Mouse (Mus musculus): ENCODE data around the gene Chst14.

The Chst14 gene

GRCm38 (mm10) chr2:118961546-118961945, 35.2 kb downstream of the Chst14 start:
- in situ Hi-C loops (cut with MboI; ENCODE audit: low sequenced_read_pairs) = no loop called here

GRCm38 (mm10) chr2:118963007-118963675, 36.8 kb downstream of the Chst14 start:
- in situ Hi-C loops (cut with MboI; ENCODE audit: low sequenced_read_pairs) = no loop called here

GRCm38 (mm10) chr2:118963676-118964012, 37.3 kb downstream of the Chst14 start:
- in situ Hi-C loops (cut with MboI; ENCODE audit: low sequenced_read_pairs) = no loop called here

GRCm38 (mm10) chr2:118969585-118970147, 43.4 kb downstream of the Chst14 start:
- in situ Hi-C loops (cut with MboI; ENCODE audit: low sequenced_read_pairs) = loop anchor here (10.0 kb wide), 1 partner anchor 205 kb away; the partner anchor contains the start of gene Ccdc9b

- in situ Hi-C loops (cut with MboI; ENCODE audit: low sequenced_read_pairs) = loop anchor here (10.0 kb wide), 1 partner anchor 207 kb away; the partner anchor contains the start of gene Ccdc9b
Observed at GRCm38 (mm10) chr2:118972048-118972447, 45.8 kb downstream of the Chst14 start.

- in situ Hi-C loops (cut with MboI; ENCODE audit: low sequenced_read_pairs) = loop anchor here (10.0 kb wide), 1 partner anchor 208 kb away; the partner anchor contains the start of gene Ccdc9b
Observed at GRCm38 (mm10) chr2:118972687-118973376, 46.5 kb downstream of the Chst14 start.

- in situ Hi-C loops (cut with MboI; ENCODE audit: low sequenced_read_pairs) = loop anchor here (10.0 to 25.0 kb wide), 2 partner anchors 211 to 339 kb away; partner anchors contain the start of gene Ccdc9b
Observed at GRCm38 (mm10) chr2:118975855-118976254, 49.6 kb downstream of the Chst14 start.

- in situ Hi-C loops (cut with MboI; ENCODE audit: low sequenced_read_pairs) = loop anchor here (10.0 to 25.0 kb wide), 2 partner anchors 212 to 339 kb away; partner anchors contain the start of gene Ccdc9b
Observed at GRCm38 (mm10) chr2:118976282-118976929, 50.1 kb downstream of the Chst14 start.

- in situ Hi-C loops (cut with MboI; ENCODE audit: low sequenced_read_pairs) = loop anchor here (10.0 to 25.0 kb wide), 2 partner anchors 212 to 340 kb away; partner anchors contain the start of gene Ccdc9b
Observed at GRCm38 (mm10) chr2:118976941-118977340, 50.6 kb downstream of the Chst14 start.

GRCm38 (mm10) chr2:118978064-118978463, 51.8 kb downstream of the Chst14 start:
- in situ Hi-C loops (cut with MboI; ENCODE audit: low sequenced_read_pairs) = loop anchor here (10.0 to 25.0 kb wide), 2 partner anchors 213 to 341 kb away; partner anchors contain the start of gene Ccdc9b

Measured in CH12F3 (cell line).